Mouse (Mus musculus): ENCODE results near the gene Cox7a1. TPM values are rescaled to one million over a fixed set of nuclear protein-coding genes. Genes with fewer than 3 reads are reported as not detected.
A peak's percentile ranks its signal among the peaks of the same experiment; 100 is the strongest.
"Not testable (repeated sequence)": the region's sequence is repeated elsewhere in the genome, so short reads cannot be mapped to it uniquely, and the experiment has no call there.

Gene Cox7a1
- polyA plus RNA-seq, 3 experiments from 2014 or later, result 2.3 to 3.5 (median 3.3) TPM

- ATAC-seq, result peak; percentile 55
These were observed 9.7 kb downstream of the Cox7a1 start for GRCm38 (mm10) chr7:30193581-30194100.

GRCm38 (mm10) chr7:30194101-30194831 is 10.3 kb downstream of the Cox7a1 start:
- peak; percentile 49 for ATAC-seq

GRCm38 (mm10) chr7:30194884-30195283 is 10.9 kb downstream of the Cox7a1 start:
- ATAC-seq, result peak; percentile 87

GRCm38 (mm10) chr7:30195461-30195860 is 11.5 kb downstream of the Cox7a1 start:
- ATAC-seq, result no peak

DNA sequence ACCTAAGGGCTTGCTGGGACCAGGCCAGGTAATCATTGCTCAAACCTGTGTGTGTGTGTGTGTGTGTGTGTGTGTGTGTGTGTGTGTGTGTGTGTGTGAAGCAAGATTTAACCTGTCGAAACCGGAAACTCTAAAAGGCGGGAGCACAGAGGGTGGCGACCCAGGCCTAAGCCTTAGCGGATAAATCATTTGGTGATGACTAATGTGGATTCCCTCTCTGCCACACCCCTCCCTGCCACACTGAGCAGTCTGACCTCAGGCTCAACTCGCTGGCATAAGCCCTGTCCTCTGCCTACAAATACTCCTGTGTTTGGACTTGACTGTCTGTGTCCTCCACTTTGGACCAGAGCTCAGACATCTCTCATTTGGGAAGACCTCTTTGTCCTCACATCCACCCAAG is 12.2 kb downstream of the Cox7a1 start:
- ATAC-seq, result no peak

DNA sequence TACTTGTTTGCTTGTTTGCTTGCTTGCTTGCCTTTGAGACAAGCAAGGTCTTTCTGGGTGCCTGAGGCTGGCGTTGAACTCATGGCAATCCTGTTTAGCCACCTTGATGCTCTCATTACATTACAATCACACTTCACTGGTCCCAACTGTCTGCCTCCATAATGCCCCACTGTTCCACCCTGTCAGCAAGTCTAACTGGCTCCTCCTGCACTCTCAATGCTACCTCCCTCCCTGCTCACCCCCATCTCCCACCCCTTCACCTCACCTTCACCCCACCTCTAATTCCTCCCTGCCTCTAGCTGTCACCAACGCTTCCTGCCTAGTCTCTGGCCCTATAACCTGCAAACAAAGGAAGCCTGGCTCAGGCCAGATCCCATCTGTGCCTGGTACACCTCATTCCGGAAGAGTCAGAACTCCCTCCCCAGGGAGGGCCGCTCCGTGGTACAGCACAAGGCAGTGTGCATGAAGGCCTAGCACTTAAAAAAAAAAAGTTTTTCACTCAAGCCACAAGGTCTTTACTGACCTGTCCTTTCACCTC is 13.7 kb downstream of the Cox7a1 start:
- ATAC-seq, result no peak

DNA sequence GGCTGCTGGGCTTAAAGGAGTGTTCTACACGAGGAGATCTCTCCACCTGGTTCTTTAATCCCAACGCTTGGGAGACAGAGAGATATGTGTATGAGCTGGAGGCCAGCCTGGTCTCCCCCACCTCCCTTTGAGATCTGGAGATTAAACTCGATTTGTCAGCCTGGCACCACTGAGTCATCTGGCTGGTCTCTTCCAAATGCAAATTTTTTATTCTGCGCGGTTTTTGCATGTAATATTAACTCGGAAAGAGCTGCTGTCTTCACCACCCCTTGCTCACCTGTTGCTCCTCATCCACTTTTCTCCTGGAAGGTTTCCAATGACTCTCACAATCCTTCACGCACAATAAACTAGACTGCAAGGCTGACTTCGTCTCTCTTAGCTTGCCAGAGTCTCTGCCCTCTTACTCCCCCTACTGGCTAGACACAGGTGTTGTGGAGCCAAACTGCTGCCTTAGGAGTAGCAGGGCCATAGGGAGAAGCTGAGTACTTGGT is 14.6 kb downstream of the Cox7a1 start, which contains the start of gene Capns1:
TSS of gene Capns1 (minus strand) at position 331 of the 491 bp plus-strand sequence.
- ATAC-seq, result peak; percentile 50

GRCm38 (mm10) chr7:30199498-30200139 is 15.7 kb downstream of the Cox7a1 start:
- ATAC-seq, result no peak

DNA sequence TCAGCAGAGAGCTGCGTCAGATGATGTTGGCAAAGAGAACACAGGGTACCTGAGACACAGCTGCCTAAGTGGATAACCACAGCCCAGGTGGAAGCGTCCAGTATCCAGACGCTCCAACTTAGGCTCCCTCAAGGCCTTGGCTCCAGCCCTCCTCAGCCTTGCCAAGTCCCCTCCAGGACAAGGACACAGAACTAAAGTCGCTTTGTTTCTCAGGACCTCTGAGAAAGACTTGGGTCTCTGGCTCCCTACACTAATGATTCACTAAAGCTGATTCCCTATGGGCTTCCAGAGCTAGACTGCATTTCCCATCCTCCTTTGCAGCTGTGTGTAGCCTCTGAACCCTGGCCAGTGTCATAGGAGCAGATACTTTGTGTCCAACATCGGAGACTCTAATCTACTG is 16.3 kb downstream of the Cox7a1 start:
- no peak for ATAC-seq

DNA sequence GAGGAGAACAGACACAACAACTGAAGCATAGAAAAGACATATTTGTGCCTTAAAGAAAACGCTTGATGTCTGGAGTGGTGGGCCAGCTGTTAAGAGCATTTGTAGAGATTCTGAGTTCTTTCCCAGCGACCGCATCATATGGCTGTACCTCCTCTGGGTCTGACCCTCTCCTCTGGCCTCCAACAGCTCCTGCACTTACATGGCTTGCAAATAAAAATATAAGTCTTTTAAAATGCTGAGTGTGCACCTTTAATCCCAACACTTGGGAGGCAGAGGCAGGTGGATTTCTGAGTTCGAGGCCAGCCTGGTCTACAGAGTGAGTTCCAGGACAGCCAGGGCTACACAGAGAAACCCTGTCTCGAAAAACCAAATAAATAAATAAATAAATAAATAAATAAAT is 16.7 kb downstream of the Cox7a1 start:
- ATAC-seq, result not testable (repeated sequence)

GRCm38 (mm10) chr7:30202895-30203690 is 19.1 kb downstream of the Cox7a1 start:
- no peak for ATAC-seq

- ATAC-seq, result no peak
These were observed 20.4 kb downstream of the Cox7a1 start for GRCm38 (mm10) chr7:30204380-30204779.

DNA sequence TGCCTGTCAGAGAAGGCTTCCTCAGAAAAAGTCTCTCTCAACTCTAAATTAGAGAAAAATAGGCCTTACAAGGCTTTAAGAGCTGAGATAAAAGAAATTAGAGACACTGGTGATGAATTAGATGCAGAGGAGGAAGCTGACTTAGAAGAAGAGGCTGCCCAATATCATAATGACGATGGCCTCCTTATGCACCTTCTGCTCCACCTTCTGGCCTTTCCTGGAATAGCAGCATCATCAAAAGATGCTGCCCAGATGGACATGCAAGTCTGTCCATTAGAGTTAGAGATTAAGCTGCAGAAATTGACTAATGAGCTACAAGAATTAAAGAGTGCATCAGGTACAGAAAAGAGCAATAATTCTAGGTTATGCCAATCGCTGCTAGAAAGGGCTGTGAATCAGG is 21.4 kb downstream of the Cox7a1 start:
- ATAC-seq, result peak; percentile 75

- not testable (repeated sequence) for ATAC-seq
These were observed 22.4 kb downstream of the Cox7a1 start for GRCm38 (mm10) chr7:30206364-30206763.

DNA sequence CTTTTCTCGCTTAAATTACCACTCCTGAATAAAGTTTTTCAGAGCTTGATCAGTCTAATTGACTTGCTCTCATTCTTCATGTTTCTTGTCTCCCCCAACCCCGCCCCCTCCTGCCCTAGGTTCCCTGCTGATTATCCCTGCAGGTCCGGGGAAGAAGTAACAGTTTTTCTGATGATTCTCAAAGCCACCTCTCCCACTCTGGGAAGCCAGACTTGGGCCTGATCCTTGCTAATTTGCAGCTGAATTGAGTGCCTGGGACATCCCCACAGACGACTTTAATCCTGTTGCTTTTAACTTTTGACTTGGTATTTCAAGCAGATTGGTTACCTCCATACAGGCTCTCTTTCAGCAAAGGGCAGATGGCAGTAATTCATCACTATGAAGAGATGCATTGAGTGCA is 27.1 kb downstream of the Cox7a1 start:
- ATAC-seq, result no peak

GRCm38 (mm10) chr7:30213881-30214280 is 29.9 kb downstream of the Cox7a1 start:
- no peak for ATAC-seq

- ATAC-seq, result no peak
These were observed 31.9 kb downstream of the Cox7a1 start for GRCm38 (mm10) chr7:30215875-30216274.

DNA sequence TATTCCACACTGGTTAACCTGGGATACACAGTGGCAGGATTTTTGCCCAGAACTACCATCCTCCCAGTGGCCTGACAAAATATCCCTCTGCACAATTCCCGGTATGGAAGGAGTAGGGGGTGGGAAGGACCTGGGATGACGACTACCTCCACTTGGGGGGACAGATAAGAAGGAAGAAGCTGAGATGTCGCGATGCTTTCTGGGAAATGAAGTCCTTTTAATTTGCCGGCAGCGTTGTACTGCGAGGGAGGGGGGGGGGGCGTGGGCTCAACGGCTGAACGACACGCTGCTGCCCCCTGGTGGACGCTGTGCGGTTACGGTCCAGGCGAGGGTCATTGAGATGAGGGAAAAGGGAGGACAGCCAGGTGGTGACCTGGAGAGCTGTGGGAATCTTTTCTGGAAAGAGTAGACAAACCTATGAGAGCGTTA is 32.8 kb downstream of the Cox7a1 start:
- peak; percentile 68 for ATAC-seq

DNA sequence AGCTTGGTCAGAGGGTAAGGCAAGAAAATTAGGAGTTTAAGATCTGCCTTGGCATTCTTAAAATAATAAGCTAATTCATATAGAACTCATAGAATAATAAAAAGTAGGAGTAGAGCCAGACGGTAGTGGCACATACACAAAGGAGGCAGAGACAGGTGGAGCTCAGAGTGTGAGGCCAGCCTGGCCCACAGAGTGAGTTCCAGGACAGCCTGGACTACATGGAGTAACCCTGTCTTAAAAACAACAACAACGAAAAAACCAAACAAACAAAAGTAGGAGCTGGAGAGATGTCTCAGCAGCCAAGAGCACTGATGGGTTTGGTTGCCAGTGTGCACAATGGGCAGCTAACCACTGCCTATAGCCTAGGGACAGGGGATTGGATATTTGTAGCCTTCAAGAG is 33.3 kb downstream of the Cox7a1 start:
- ATAC-seq, result no peak

DNA sequence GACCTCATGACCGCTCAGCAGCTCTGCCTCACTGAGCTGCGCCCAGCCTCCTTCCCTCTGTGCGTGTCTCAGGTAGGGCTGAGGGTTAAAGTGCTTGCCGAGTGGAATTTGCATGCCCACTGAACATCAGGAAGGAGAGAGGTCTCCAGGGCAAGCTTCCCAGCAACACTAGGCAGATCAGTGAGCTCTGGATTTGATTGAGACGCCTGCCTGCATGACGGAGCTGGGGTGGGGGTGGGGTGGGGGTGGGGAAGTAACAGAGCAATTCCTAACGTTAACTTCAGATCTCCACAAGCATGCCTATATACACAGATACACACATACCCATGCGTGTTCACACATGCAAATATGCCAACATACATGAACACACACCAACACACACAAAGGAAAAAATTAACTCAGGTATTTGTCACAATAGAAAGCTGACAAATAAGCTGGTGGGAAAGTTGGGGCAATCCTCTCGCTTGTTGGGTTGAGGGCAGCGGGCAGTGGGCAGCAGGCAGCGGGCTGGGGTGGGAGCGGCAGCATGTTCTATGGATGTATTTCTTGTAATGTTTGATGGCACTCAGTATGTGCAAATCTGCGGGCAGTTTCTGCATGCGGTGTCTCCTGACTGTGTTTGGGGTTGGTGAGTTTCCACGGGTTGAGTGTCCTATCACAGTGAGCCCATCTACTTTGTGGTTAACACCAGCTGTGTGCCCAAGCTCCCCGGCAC is 35.5 kb downstream of the Cox7a1 start:
- ATAC-seq, result peak; percentile 54

DNA sequence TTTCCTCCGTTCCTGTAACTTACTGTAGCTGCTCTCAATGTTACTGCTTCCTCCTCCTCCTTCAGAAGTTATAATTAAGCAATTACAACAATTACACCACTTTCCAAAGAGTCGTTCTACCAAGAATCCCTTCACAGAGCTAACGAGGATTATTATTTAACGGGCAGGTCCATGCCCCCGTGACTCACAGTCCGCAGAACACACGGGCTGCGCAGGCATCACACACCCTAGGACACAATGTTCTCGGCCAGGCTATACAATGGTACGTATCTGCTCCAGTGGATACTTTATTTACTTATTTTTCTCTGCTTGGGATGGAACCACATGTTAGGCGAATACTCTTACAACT is 36.0 kb downstream of the Cox7a1 start:
- peak; percentile 8 for ATAC-seq

- ATAC-seq, result no peak
These were observed 37.5 kb downstream of the Cox7a1 start for GRCm38 (mm10) chr7:30221433-30221832.
